Mouse (Mus musculus) stomach, embryonic 14.5 days (tissue): ENCODE measurements at regions not wholly inside any gene's neighbourhood (a gene's known extent, or its start where the extent isn't known, plus 50 kb on each side); places are given as distances from the start of the nearest gene placed in this dataset.

Experiments used
- ATAC-seq: fragments of 200-750 bp; cut with Nextera tagmentation; 2 replicates; pipeline ENCODE4 v1.8.0; 2017; ENCODE audit warnings: low read depth, moderate TSS enrichment; ENCODE audit not compliant: insufficient number of reproducible peaks, insufficient read depth, low FRiP score
- H3K27ac ChIP-seq: fragments of 300-500 bp; sonication (generic); 2 replicates; pipeline ENCODE4 v1.5.1; 2014; ENCODE audit warnings: mild to moderate bottlenecking, low read length, moderate library complexity, mixed read lengths
- H3K27me3 ChIP-seq: fragments of 300-500 bp; sonication (generic); 2 replicates; pipeline ENCODE4 v1.6.1; 2014; ENCODE audit warnings: low read length, control low read depth, mixed read lengths; ENCODE audit not compliant: control insufficient read depth, insufficient read depth
- H3K36me3 ChIP-seq: fragments of 300-500 bp; sonication (generic); 2 replicates; pipeline ENCODE4 v1.6.1; 2014; ENCODE audit warnings: mild to moderate bottlenecking, control low read depth, low read length, moderate library complexity, mixed read lengths; ENCODE audit not compliant: control insufficient read depth, insufficient read depth
- H3K4me1 ChIP-seq: fragments of 300-500 bp; sonication (generic); 2 replicates; pipeline ENCODE4 v1.6.1; 2014; ENCODE audit warnings: low read length, control low read depth, mixed read lengths; ENCODE audit not compliant: control insufficient read depth, insufficient read depth
- H3K4me2 ChIP-seq: fragments of 300-500 bp; sonication (generic); replicated peaks from 2 replicates; pipeline ENCODE4 v1.6.1; 2014; ENCODE audit warnings: low read depth, low read length, control low read depth
- H3K4me3 ChIP-seq: fragments of 300-500 bp; sonication (generic); 2 replicates; pipeline ENCODE4 v1.5.1; 2014; ENCODE audit warnings: low read depth, low read length, control low read depth
- H3K9ac ChIP-seq: fragments of 300-500 bp; sonication (generic); replicated peaks from 2 replicates; pipeline ENCODE4 v1.6.1; 2014; ENCODE audit warnings: low read depth, mild to moderate bottlenecking, control low read depth, low read length, moderate library complexity, mixed read lengths
- H3K9me3 ChIP-seq: fragments of 300-500 bp; sonication (generic); 2 replicates; pipeline ENCODE4 v1.6.1; 2016; ENCODE audit warnings: low read depth, low read length, control low read depth; ENCODE audit not compliant: control insufficient read depth
- WGBS: fragments of 180-500 bp; shearing (Covaris S2); extraction: QIAGEN DNeasy Blood & Tissue Kit; methylation state at CpG from one replicate; pipeline ENCODE4 v1.1.7; 2014; 5-methylcytosine and 5-hydroxymethylcytosine counted together

DNA sequence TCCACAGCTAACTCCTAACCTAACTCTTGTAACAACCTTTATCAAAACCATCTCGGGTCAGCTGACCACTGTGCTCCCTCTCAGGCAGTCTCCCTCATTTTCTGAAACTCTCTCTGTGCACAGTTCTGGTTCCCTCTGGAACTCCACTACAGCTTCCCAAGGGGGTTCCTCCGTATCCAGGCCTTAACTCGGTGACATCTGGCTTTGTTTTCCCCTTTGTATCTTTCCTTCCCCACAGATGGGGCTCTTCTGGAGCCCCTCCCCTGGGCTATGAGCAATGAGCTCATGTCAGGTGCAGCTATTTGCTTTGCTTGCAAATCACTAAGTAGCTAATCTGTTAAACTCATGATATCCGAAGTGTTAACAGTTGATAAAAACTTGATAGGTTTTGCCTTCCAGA, 535.6 kb downstream of the Slc4a3 start:
- Histone ChIP-seq H3K36me3 (no peaks in the 10 kb centered on the region), H3K4me2 (no peak overlapping the region), H3K4me3 (no peak overlapping the region), H3K9ac (no peak overlapping the region), H3K27ac (no peak overlapping the region), H3K27me3 (no peaks in the 10 kb centered on the region), H3K9me3 (no peaks in the 10 kb centered on the region), H3K4me1 (no peaks in the 10 kb centered on the region)
- WGBS, result 57% methylated on average over 4 of the region's 4 CpGs
- no peak for ATAC-seq

DNA sequence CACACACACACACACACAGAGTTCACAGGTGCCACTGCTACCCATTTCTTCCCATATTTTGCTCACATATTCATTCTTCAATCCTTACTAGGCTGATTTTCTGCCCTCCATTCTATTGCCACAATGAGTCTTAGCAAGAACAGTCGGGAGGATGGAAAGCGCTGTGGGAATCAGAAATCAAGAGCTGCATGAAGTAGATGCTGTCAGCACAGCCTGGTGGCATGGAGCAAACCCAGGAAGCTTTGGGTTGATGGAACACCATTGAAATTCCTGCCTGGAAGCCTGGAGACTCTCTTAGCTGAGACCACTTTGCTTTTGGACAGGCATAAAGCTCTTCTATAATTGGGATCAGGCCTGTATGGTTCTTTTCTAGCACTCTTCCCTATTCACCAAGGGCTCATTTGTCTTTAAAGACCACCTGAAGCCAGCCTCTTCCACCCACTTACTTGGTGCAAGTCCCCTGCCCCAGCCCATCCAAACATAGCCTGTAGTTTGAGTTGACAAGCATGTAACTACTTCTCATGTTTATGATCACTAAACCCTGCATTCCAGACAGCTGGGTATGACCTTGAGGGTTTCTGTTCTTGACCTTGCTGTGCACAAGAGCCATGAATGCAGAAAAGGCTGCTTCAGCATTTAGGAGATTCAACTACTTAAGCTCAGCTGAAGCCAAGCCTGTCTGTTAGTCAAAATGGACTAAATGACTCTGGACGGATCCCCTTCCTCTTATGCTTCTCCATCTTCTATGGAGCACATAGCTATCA, 537.4 kb downstream of the Slc4a3 start:
- no peak overlapping the region for H3K4me2 ChIP-seq
- 86% methylated on average over 3 of the region's 3 CpGs for WGBS
- no peak overlapping the region for H3K9ac ChIP-seq
- no peaks in the 10 kb centered on the region for H3K36me3 ChIP-seq
- H3K27ac ChIP-seq, result no peak overlapping the region
- ATAC-seq, result no peak
- no peak overlapping the region for H3K4me3 ChIP-seq
- no peaks in the 10 kb centered on the region for H3K27me3 ChIP-seq
- no peaks in the 10 kb centered on the region for H3K9me3 ChIP-seq
- H3K4me1 ChIP-seq, result no peaks in the 10 kb centered on the region

DNA sequence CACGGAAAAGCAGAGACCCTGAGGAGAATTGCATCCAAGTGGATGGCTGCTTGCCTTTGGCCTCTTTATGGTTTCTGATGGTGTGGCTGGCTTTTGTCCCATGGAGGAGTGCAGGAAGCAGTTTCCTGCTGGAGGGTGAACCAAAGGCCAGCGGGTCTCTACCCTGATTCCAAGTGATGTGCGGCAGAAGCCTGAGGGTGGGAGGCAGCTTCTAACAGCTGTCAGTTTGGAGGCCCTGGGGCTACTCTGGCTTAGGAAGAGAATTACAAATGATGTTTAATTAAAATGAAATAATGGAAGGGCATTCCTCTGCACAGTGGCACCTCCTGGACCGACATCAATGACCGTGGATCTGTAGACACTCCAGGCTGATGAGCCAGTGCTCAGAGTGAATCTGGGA, 545.0 kb downstream of the Slc4a3 start:
- H3K9me3 ChIP-seq, result no peaks in the 10 kb centered on the region
- no peak for ATAC-seq
- H3K9ac ChIP-seq, result no peak overlapping the region
- H3K36me3 ChIP-seq, result no peaks in the 10 kb centered on the region
- H3K4me1 ChIP-seq, result no peaks in the 10 kb centered on the region
- no peak overlapping the region for H3K27ac ChIP-seq
- WGBS, result 59% methylated on average over 5 of the region's 5 CpGs
- H3K4me2 ChIP-seq, result no peak overlapping the region
- no peak overlapping the region for H3K4me3 ChIP-seq
- no peaks in the 10 kb centered on the region for H3K27me3 ChIP-seq

DNA sequence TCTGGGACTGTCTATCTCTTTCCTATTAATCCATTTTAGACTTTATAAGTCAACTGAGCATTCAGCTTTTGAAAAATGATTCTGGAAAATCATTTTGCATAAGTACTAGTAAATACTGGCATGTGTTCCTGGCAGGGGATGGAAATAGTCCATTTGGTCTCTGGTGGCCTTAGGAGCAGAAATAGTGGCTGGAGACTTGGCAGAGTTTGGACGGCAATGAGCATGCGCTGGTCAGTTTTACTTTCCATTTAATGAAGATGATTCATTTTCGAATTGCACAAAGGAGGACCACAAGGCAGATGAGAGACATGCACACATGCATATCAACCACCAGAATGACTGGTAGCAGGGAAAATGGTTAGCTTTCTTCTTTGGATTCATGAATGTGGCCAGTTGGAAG, 567.2 kb downstream of the Slc4a3 start:
- no peak overlapping the region for H3K4me3 ChIP-seq
- ATAC-seq, result no peak
- no peaks in the 10 kb centered on the region for H3K9me3 ChIP-seq
- no peaks in the 10 kb centered on the region for H3K36me3 ChIP-seq
- no peaks in the 10 kb centered on the region for H3K4me1 ChIP-seq
- H3K9ac ChIP-seq, result no peak overlapping the region
- 72% methylated on average over 3 of the region's 3 CpGs for WGBS
- no peaks in the 10 kb centered on the region for H3K27me3 ChIP-seq
- no peak overlapping the region for H3K4me2 ChIP-seq
- no peak overlapping the region for H3K27ac ChIP-seq

DNA sequence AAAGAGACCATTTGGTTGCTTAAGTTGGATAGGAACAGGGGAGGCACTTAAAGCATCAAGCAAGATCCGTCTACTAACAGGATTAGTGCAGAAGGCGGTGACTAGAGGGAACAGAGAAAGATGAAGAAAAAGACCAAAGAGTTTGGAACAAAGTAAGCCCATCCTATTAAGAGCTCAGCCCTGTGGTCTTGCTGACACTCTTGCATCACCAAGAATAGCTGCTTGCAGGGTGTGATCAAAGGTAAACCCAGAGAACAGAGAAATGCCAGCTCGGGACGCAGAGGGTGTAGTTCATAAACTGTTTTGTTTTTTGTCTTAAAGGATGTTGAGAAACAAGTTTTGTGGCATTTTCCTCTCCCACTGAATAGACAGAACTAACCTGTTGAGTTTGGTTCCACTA, 574.8 kb downstream of the Slc4a3 start:
- Histone ChIP-seq H3K36me3 (no peaks in the 10 kb centered on the region), H3K4me1 (no peaks in the 10 kb centered on the region), H3K27me3 (no peaks in the 10 kb centered on the region), H3K9me3 (no peaks in the 10 kb centered on the region), H3K9ac (no peak overlapping the region), H3K4me2 (no peak overlapping the region), H3K27ac (no peak overlapping the region), H3K4me3 (no peak overlapping the region)
- ATAC-seq, result no peak
- WGBS, result 68% methylated on average over 4 of the region's 4 CpGs

DNA sequence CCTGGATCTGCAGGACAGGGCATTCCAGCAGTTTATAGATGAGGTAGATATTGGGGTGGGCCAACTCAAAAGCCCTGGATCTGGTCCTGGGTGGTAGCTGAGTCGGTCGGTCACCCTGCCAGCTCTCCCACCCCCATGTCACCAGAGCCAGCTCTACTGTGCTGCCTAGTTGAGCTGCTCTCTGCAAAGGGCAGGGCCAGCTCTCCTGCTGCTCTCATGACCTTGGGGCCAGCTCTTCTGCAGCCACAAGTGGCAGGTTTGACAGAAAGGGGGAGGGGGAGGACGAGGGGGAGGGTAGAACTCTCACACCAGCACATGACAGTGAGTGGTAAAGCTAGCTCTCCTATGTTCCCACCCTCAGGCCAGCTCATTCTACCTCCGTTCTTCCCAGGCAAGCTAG, 584.3 kb downstream of the Slc4a3 start:
- Histone ChIP-seq H3K9ac (no peak overlapping the region), H3K27ac (no peak overlapping the region), H3K36me3 (no peaks in the 10 kb centered on the region), H3K4me2 (no peak overlapping the region), H3K4me1 (no peaks in the 10 kb centered on the region), H3K27me3 (no peaks in the 10 kb centered on the region), H3K4me3 (no peak overlapping the region), H3K9me3 (no peaks in the 10 kb centered on the region)
- WGBS, result 58% methylated on average over 4 of the region's 4 CpGs
- ATAC-seq, result no peak

DNA sequence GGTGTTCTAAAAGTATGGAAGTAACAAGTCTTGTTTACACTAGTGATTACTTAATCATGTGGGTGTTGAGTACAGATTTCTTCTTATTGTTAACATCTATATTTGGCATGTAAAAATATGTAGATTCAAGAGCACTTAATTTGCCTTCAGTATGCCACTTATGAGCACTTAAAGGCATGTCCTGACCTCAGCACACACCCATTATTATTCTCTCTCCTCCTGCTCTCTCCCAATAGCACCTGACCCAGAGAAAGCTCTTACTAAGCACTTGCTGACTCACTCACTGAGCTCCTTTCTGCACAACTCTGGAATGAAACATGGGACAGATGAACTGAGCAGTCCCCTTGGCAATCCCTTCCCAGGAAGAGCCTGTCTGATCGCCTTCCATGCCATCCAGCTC, 590.7 kb downstream of the Slc4a3 start:
- Histone ChIP-seq H3K9ac (no peak overlapping the region), H3K27ac (no peak overlapping the region), H3K27me3 (no peaks in the 10 kb centered on the region), H3K9me3 (no peaks in the 10 kb centered on the region), H3K36me3 (no peaks in the 10 kb centered on the region), H3K4me2 (no peak overlapping the region), H3K4me3 (no peak overlapping the region), H3K4me1 (no peaks in the 10 kb centered on the region)
- WGBS, result 84% methylated on average over 1 of the region's 1 CpGs
- ATAC-seq, result no peak

DNA sequence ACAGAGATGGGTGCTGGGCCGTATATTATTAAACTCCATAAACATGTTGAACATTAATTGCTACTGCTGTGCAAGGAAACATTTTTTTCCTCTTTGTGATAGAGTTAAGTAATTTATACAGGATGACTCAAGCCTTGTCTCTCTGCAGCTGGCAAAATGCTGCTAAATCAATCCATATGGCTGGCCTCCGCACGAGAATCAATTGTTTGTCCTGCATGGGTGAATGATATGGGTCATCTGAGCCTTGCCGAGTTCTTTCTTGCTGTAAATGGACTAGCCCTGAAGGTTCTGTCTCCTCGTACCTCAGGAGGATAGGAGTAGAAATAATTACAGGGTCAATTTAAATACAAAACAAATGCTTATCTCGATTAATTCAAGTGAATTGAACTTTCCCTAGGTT, 591.6 kb downstream of the Slc4a3 start:
- Histone ChIP-seq H3K4me3 (no peak overlapping the region), H3K9ac (no peak overlapping the region), H3K27ac (no peak overlapping the region), H3K4me2 (no peak overlapping the region), H3K9me3 (no peaks in the 10 kb centered on the region), H3K36me3 (no peaks in the 10 kb centered on the region), H3K27me3 (no peaks in the 10 kb centered on the region), H3K4me1 (no peaks in the 10 kb centered on the region)
- 58% methylated on average over 6 of the region's 6 CpGs for WGBS
- no peak for ATAC-seq

DNA sequence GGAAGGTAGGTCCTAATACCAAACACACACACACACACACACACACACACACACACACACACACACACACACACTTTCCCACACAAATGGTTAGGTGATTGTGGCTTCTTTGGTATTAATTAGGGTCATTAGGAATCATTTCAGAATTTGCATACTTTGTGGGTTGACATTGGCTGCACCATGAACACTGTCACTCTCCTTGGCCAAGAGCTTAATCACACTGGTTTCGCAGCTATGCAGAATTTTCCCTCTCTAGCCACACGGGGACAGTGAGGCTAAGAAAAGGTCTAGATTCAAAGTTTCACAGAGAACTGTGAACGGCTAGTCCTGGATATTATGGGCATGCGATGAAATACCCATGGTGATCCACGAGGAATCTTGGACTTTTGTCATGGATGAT, 597.5 kb downstream of the Slc4a3 start:
- Histone ChIP-seq H3K9me3 (no peaks in the 10 kb centered on the region), H3K27me3 (no peaks in the 10 kb centered on the region), H3K9ac (no peak overlapping the region), H3K4me3 (no peak overlapping the region), H3K4me1 (no peaks in the 10 kb centered on the region), H3K36me3 (no peaks in the 10 kb centered on the region), H3K4me2 (no peak overlapping the region), H3K27ac (no peak overlapping the region)
- 84% methylated on average over 5 of the region's 5 CpGs for WGBS
- ATAC-seq, result no peak
